In the genomic region with DNA sequence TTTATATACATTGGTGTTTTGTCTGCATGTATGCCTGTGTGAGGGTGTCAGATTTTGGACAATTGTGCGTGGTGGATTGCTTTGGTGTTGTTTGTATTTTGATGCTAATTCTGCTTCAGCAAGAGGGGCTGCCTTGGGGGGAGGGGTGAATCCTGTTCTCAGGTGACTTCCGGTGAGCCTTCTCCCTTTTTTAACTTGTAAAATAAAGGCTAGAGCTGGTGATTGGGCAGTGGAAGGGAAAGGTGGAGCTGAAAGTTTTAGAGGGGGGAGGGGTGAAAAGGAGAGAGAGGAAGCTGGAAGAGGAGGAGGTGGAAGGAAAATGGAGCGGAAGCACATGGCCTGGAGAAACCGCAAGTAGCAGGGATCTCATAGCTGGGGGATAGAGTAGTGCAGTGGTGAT, we compare ENCODE assay signal across 22 mouse cellular contexts. TPM values are rescaled to one million over a fixed set of nuclear protein-coding genes. Genes with fewer than 3 reads are reported as not detected.
A peak's percentile ranks its signal among the peaks of the same experiment; 100 is the strongest.
DNase-seq lines count a peak whose midpoint lies in the region; ATAC-seq and TF ChIP-seq lines count a peak whose summit lies in the region.
"Had no signal": no experiment of that assay in that cellular context is flagged by ENCODE, and none has a peak within 500 bp of the region (broad histone marks: within the 10 kb centered on the region; RNA-seq: fewer than 3 reads in every experiment).

No protein-coding gene starts in this region.

- peak; percentile 99 for DNase-seq in R1 (ENCODE audit: low read depth, low spot score)
- DNase-seq in cerebellum, adult 11-12 months = no peak
- DNase-seq in testis, postnatal 14 days (ENCODE audit: low spot score) = no peak
- DNase-seq: adrenal gland, adult 8-10 months; adrenal gland, postnatal 25 days; cerebellum, adult 18-20 months; cerebellum, adult 9-10 months; cerebellum, postnatal 14 days; gastrocnemius, postnatal 25 days; heart, adult 18-20 months; kidney, adult 18-20 months had no signal

- no peak for ATAC-seq in inflammation-experienced regulatory T-cells, adult 6 months
- ATAC-seq: activated CD4-positive, CD25-positive, alpha-beta regulatory T cell, adult 4 months; CD4-positive, CD25-positive, alpha-beta regulatory T cell, adult 4 months; forebrain, embryonic 14.5 days; intestine, embryonic 16.5 days had no signal

- TF ChIP-seq CTCF in E14TG2a.4 (conservative IDR thresholded peaks at IDR 0.05; ENCODE audit: low read length) (no peak), ES-Bruce4 (IDR thresholded peaks at IDR 0.05; ENCODE audit: low read depth, low read length) (no peak)

- H3K27me3 ChIP-seq in E14TG2a.4 (ENCODE audit: insufficient read depth, low read length) = no peaks in the 10 kb centered on the region
- no peaks in the 10 kb centered on the region for H3K27me3 ChIP-seq in ES-Bruce4 (ENCODE audit: control insufficient read depth, insufficient read depth, low read length, poor library complexity, severe bottlenecking)
- H3K27me3 ChIP-seq: embryonic facial prominence, embryonic 12.5 days; embryonic facial prominence, embryonic 15.5 days; hindbrain, embryonic 12.5 days; hindbrain, embryonic 15.5 days had no signal

- TF ChIP-seq POLR2A in ES-Bruce4 (IDR thresholded peaks at IDR 0.05; ENCODE audit: insufficient read depth, low read length) = peak; percentile 86

- H3K9me3 ChIP-seq in E14TG2a.4 (ENCODE audit: low read length) (no peaks in the 10 kb centered on the region), ES-Bruce4 (replicated peaks; ENCODE audit: control insufficient read depth, insufficient read depth, low read length, poor library complexity, severe bottlenecking) (peaks cover 6% of the 10 kb centered on the region)
- H3K9me3 ChIP-seq: embryonic facial prominence, embryonic 12.5 days; embryonic facial prominence, embryonic 15.5 days; hindbrain, embryonic 12.5 days; hindbrain, embryonic 15.5 days had no signal

- H3K4me1 ChIP-seq in E14TG2a.4 (replicated peaks; ENCODE audit: low read depth, low read length) = peaks cover 53% of the 10 kb centered on the region
- H3K4me1 ChIP-seq in ES-Bruce4 (ENCODE audit: control insufficient read depth, insufficient read depth, low read length) = peaks cover 6% of the 10 kb centered on the region
- H3K4me1 ChIP-seq: embryonic facial prominence, embryonic 12.5 days; embryonic facial prominence, embryonic 15.5 days; hindbrain, embryonic 12.5 days; hindbrain, embryonic 15.5 days had no signal

- H3K9ac ChIP-seq in ES-Bruce4 (ENCODE audit: low read depth, poor library complexity, severe bottlenecking) = peak overlapping the region; percentile 87
- H3K9ac ChIP-seq: embryonic facial prominence, embryonic 12.5 days; embryonic facial prominence, embryonic 15.5 days; hindbrain, embryonic 12.5 days; hindbrain, embryonic 15.5 days had no signal

- peaks cover 39% of the 10 kb centered on the region for H3K36me3 ChIP-seq in E14TG2a.4 (ENCODE audit: insufficient read depth, low read length)
- peaks cover 11% of the 10 kb centered on the region for H3K36me3 ChIP-seq in ES-Bruce4 (ENCODE audit: control insufficient read depth, insufficient read depth, low read length, poor library complexity, severe bottlenecking)
- H3K36me3 ChIP-seq: embryonic facial prominence, embryonic 12.5 days; embryonic facial prominence, embryonic 15.5 days; hindbrain, embryonic 12.5 days; hindbrain, embryonic 15.5 days had no signal

- peak; percentile 67; the same call in 1 of the 2 replicates for TF ChIP-seq EP300 in ES-Bruce4 (IDR thresholded peaks at IDR 0.05; ENCODE audit: insufficient read depth, low read depth, low read length)

- H3K4me3 ChIP-seq in E14TG2a.4 (replicated peaks; ENCODE audit: low read length) (peak overlapping the region; percentile 77), ES-Bruce4 (ENCODE audit: low read depth, low read length) (peak overlapping the region; percentile 95)
- H3K4me3 ChIP-seq: embryonic facial prominence, embryonic 12.5 days; embryonic facial prominence, embryonic 15.5 days; hindbrain, embryonic 12.5 days; hindbrain, embryonic 15.5 days had no signal

- H3K27ac ChIP-seq in ES-Bruce4 (ENCODE audit: insufficient read depth, low read length) = peak overlapping the region; percentile 66
- H3K27ac ChIP-seq: embryonic facial prominence, embryonic 12.5 days; embryonic facial prominence, embryonic 15.5 days; hindbrain, embryonic 12.5 days; hindbrain, embryonic 15.5 days had no signal

RNA-seq across cellular contexts. Expression of a gene that starts 12.1 kb away (rescaled TPM):
- 253 and 257 TPM in 2 replicates for polyA plus RNA-seq in ES-Bruce4 (2011; ENCODE audit: insufficient read depth, insufficient read length, low read depth, missing spikeins)
- polyA plus RNA-seq in inflammation-experienced regulatory T-cells, adult 6 months (2017; shearing (Covaris generic)) = 100 to 1,000 TPM; 371 to 949 (median 420) TPM

RNA-seq across cellular contexts. Expression of a gene that starts 44.4 kb away (rescaled TPM):
- polyA plus RNA-seq in ES-Bruce4 (2011; ENCODE audit: insufficient read depth, insufficient read length, low read depth, missing spikeins) = 18.5 and 23.5 TPM in 2 replicates
- 10 to 100 TPM; 16.1 to 22.4 (median 18.6) TPM for polyA plus RNA-seq in inflammation-experienced regulatory T-cells, adult 6 months (2017; shearing (Covaris generic))
